ENCODE assay signal across 30 mouse cellular contexts in genomic region chr10:39106935-39107334, GRCm38 (mm10). TPM values are rescaled to one million over a fixed set of nuclear protein-coding genes. Genes with fewer than 3 reads are reported as not detected.
DNase-seq lines count a peak whose midpoint lies in the region; ATAC-seq and TF ChIP-seq lines count a peak whose summit lies in the region.
"Had no signal": no experiment of that assay in that cellular context is flagged by ENCODE, and none has a peak within 500 bp of the region (broad histone marks: within the 10 kb centered on the region; RNA-seq: fewer than 3 reads in every experiment).

No protein-coding gene starts in this region.

- H3K27me3 ChIP-seq in forebrain, embryonic 11.5 days (ENCODE audit: control insufficient read depth, insufficient read depth, low read length), result no peaks in the 10 kb centered on the region
- no peaks in the 10 kb centered on the region for H3K27me3 ChIP-seq in forebrain, embryonic 15.5 days
- H3K27me3 ChIP-seq: forebrain, embryonic 12.5 days; heart, embryonic 15.5 days; hindbrain, embryonic 13.5 days; kidney, embryonic 15.5 days; liver, embryonic 13.5 days; neural tube, embryonic 13.5 days had no signal

- no peaks in the 10 kb centered on the region; the same call in 1 of the 2 replicates for H3K4me1 ChIP-seq in forebrain, embryonic 11.5 days (replicated peaks; ENCODE audit: control insufficient read depth, insufficient read depth, low read length)
- no peaks in the 10 kb centered on the region for H3K4me1 ChIP-seq in forebrain, embryonic 15.5 days
- peaks cover 0 to 20% of the 10 kb centered on the region in 2 experiments; a peak in 3 of 4 replicates for H3K4me1 ChIP-seq in ES-E14 (ENCODE audit: control insufficient read depth in 2 of 2, insufficient read depth in 2 of 2, low read length in 2 of 2, poor library complexity in 1 of 2)
- H3K4me1 ChIP-seq: heart, embryonic 15.5 days; kidney, embryonic 15.5 days; liver, embryonic 13.5 days had no signal

- in situ Hi-C loops in ES-E14 (cut with MboI; ENCODE audit: low sequenced_read_pairs in 2 of 2, unreplicated experiment in 2 of 2), result no loop called here

- DNase-seq in forebrain, embryonic 11.5 days (ENCODE audit: low spot score), result peak; percentile 60
- DNase-seq in retina, postnatal 1 day, result peak; percentile 7
- DNase-seq in retina, embryonic 14.5 days (ENCODE audit: low spot score), result no peak
- DNase-seq in ES-E14 (ENCODE audit: low read depth, low spot score), result peak; percentile 54
- peak; percentile 25 for DNase-seq in embryo, embryonic 10.5 days (ENCODE audit: low spot score)
- no peak for DNase-seq in cerebellum, postnatal 25 days
- DNase-seq: adrenal gland, postnatal 36 days; cerebellum, adult 11-12 months; cerebellum, postnatal 10 days; heart, postnatal 36 days; kidney, adult 11 months; layer of hippocampus, adult 9-11 months; liver, embryonic 13.5 days; lung, adult 2 months; lung, postnatal 4 days; right cerebral cortex, adult 18-20 months had no signal

- no peak overlapping the region for H3K4me2 ChIP-seq in forebrain, embryonic 11.5 days (ENCODE audit: low read depth, low read length, severe bottlenecking)
- no peak overlapping the region for H3K4me2 ChIP-seq in forebrain, embryonic 15.5 days (replicated peaks)
- H3K4me2 ChIP-seq: forebrain, embryonic 12.5 days; heart, embryonic 15.5 days; hindbrain, embryonic 13.5 days; kidney, embryonic 15.5 days; liver, embryonic 13.5 days; neural tube, embryonic 13.5 days had no signal

- ATAC-seq in forebrain, embryonic 11.5 days (replicated peaks; ENCODE audit: low FRiP score), result peak; percentile 49; the same call in 1 of the 2 replicates
- no peak for ATAC-seq in forebrain, embryonic 15.5 days (replicated peaks)
- ATAC-seq in activated CD4-positive, CD25-positive, alpha-beta regulatory T cell, adult 4 months, result no peak

- no peaks in the 10 kb centered on the region for H3K36me3 ChIP-seq in forebrain, embryonic 11.5 days (ENCODE audit: control insufficient read depth, insufficient read depth, low read length)
- H3K36me3 ChIP-seq in forebrain, embryonic 15.5 days, result no peaks in the 10 kb centered on the region
- H3K36me3 ChIP-seq in ES-E14 (ENCODE audit: control insufficient read depth, insufficient read depth, low read length, poor library complexity, severe bottlenecking), result no peaks in the 10 kb centered on the region
- H3K36me3 ChIP-seq: forebrain, embryonic 12.5 days; hindbrain, embryonic 13.5 days; liver, embryonic 13.5 days had no signal

- no peak overlapping the region for H3K4me3 ChIP-seq in forebrain, embryonic 11.5 days (ENCODE audit: low read depth, low read length)
- no peak overlapping the region for H3K4me3 ChIP-seq in forebrain, embryonic 15.5 days
- no peak overlapping the region for H3K4me3 ChIP-seq in ES-E14 (ENCODE audit: insufficient read depth in 1 of 2, low read depth in 1 of 2, low read length in 2 of 2, poor library complexity in 1 of 2, severe bottlenecking in 1 of 2)
- H3K4me3 ChIP-seq: forebrain, embryonic 12.5 days; heart, embryonic 15.5 days; hindbrain, embryonic 13.5 days; kidney, embryonic 15.5 days; left cerebral cortex, adult 2 months; liver, embryonic 13.5 days; myocyte; neural tube, embryonic 13.5 days had no signal

- H3K9ac ChIP-seq in forebrain, embryonic 11.5 days (ENCODE audit: low read length), result no peak overlapping the region
- no peak overlapping the region for H3K9ac ChIP-seq in forebrain, embryonic 15.5 days (replicated peaks)
- H3K9ac ChIP-seq in ES-E14 (ENCODE audit: insufficient read depth, low read depth, low read length, poor library complexity, severe bottlenecking), result no peak overlapping the region
- H3K9ac ChIP-seq: forebrain, embryonic 12.5 days; heart, embryonic 15.5 days; hindbrain, embryonic 13.5 days; kidney, embryonic 15.5 days; liver, embryonic 13.5 days; neural tube, embryonic 13.5 days had no signal

- H3K27ac ChIP-seq in forebrain, embryonic 11.5 days (ENCODE audit: low read depth, low read length), result no peak overlapping the region
- H3K27ac ChIP-seq in forebrain, embryonic 15.5 days (replicated peaks), result no peak overlapping the region
- 0 out of 2 replicates have a peak overlapping the region, but pooled peaks have one; percentile 5 for H3K27ac ChIP-seq in ES-E14 (ENCODE audit: insufficient read depth, low read depth, low read length, poor library complexity, severe bottlenecking)
- H3K27ac ChIP-seq: forebrain, embryonic 12.5 days; heart, embryonic 15.5 days; hindbrain, embryonic 13.5 days; kidney, embryonic 15.5 days; left cerebral cortex, adult 2 months; liver, embryonic 13.5 days; neural tube, embryonic 13.5 days had no signal

- no peaks in the 10 kb centered on the region for H3K9me3 ChIP-seq in forebrain, embryonic 11.5 days (ENCODE audit: control insufficient read depth, low read length)
- H3K9me3 ChIP-seq in forebrain, embryonic 15.5 days, result no peaks in the 10 kb centered on the region
- no peaks in the 10 kb centered on the region for H3K9me3 ChIP-seq in ES-E14 (ENCODE audit: control insufficient read depth, insufficient read depth, low read depth, low read length)
- H3K9me3 ChIP-seq: forebrain, embryonic 12.5 days; heart, embryonic 15.5 days; hindbrain, embryonic 13.5 days; kidney, embryonic 15.5 days; liver, embryonic 13.5 days; neural tube, embryonic 13.5 days had no signal

- WGBS in forebrain, embryonic 11.5 days, result 33% methylated on average over 4 of the region's 4 CpGs
- WGBS in forebrain, embryonic 15.5 days, result 14% methylated on average over 4 of the region's 4 CpGs

TF ChIP-seq in ES-E14, 5 proteins besides CTCF, POLR2A, EP300 and RAD21:
- TF ChIP-seq ZNF384 (IDR thresholded peaks at IDR 0.05; ENCODE audit: low read depth, low read length) (no peak), CHD2 (IDR thresholded peaks at IDR 0.05; ENCODE audit: low read depth, low read length) (peak; percentile 48; the same call in 1 of the 2 replicates)
TF ChIP-seq in ES-E14: peak in this region for 1.

RNA-seq across cellular contexts. Expression of gene Fam229b, which starts 26.8 kb away (rescaled TPM):
- polyA plus RNA-seq in forebrain, embryonic 11.5 days (2014; fragmentation: Nextera tagmentation; extraction: Ambion mirVana), result 12.5 and 13.3 TPM in 2 replicates
- polyA plus RNA-seq in forebrain, embryonic 15.5 days (2015; fragmentation: Nextera tagmentation; extraction: Ambion mirVana), result 26.0 and 29.4 TPM in 2 replicates
- total RNA-seq in ES-E14 (2012; rRNA removed), result 2.4 and 5.0 TPM in 2 replicates
- 1 to 10 TPM in 1 of 2 experiments, not detected in 1; 2.1 TPM for polyA plus RNA-seq in activated CD4-positive, CD25-positive, alpha-beta regulatory T cell, adult 4 months (2017; shearing (Covaris generic))
- total RNA-seq: megakaryocyte-erythroid progenitor cell, adult 5-6 weeks had no signal

RNA-seq across cellular contexts. Expression of gene Tube1, which starts 26.8 kb away (rescaled TPM):
- polyA plus RNA-seq in forebrain, embryonic 11.5 days (2014; fragmentation: Nextera tagmentation; extraction: Ambion mirVana), result 23.2 and 25.4 TPM in 2 replicates
- polyA plus RNA-seq in forebrain, embryonic 15.5 days (2015; fragmentation: Nextera tagmentation; extraction: Ambion mirVana), result 10.2 and 11.1 TPM in 2 replicates
- 8.9 and 9.0 TPM in 2 replicates for total RNA-seq in ES-E14 (2012; rRNA removed)
- 1 to 10 TPM; 4.3 to 5.7 TPM for polyA plus RNA-seq in activated CD4-positive, CD25-positive, alpha-beta regulatory T cell, adult 4 months (2017; shearing (Covaris generic))

RNA-seq across cellular contexts. Expression of gene Ccn6, which starts 56.7 kb away (rescaled TPM):
- polyA plus RNA-seq in forebrain, embryonic 11.5 days (2014; fragmentation: Nextera tagmentation; extraction: Ambion mirVana), result 0.27 and 0.31 TPM in 2 replicates
- 0.13 and 0.52 TPM in 2 replicates for polyA plus RNA-seq in forebrain, embryonic 15.5 days (2015; fragmentation: Nextera tagmentation; extraction: Ambion mirVana)
- total RNA-seq in ES-E14 (2012; rRNA removed), result 0.26 TPM in 1 of 2 replicates, not detected in the other
- not detected for polyA plus RNA-seq in activated CD4-positive, CD25-positive, alpha-beta regulatory T cell, adult 4 months (2017; shearing (Covaris generic))
- total RNA-seq: gastrocnemius, adult 8-10 months; heart, postnatal 36 days; megakaryocyte-erythroid progenitor cell, adult 5-6 weeks had no signal
- polyA plus RNA-seq: C2C12; gonadal fat pad, adult 2 months; large intestine, adult 2 months; myocyte had no signal

Comparison
In these comparisons a context has a peak if more than half of its experiments do, and no peak if none do; other contexts are left out.
1. DNase-seq: peak in forebrain, embryonic 11.5 days (single experiment), retina, postnatal 1 day (single experiment), ES-E14 (single experiment) and embryo, embryonic 10.5 days (single experiment); none in retina, embryonic 14.5 days (single experiment) and cerebellum, postnatal 25 days (0 of 2).